Mouse (Mus musculus): ENCODE measurements around the gene Cda.

DNA sequence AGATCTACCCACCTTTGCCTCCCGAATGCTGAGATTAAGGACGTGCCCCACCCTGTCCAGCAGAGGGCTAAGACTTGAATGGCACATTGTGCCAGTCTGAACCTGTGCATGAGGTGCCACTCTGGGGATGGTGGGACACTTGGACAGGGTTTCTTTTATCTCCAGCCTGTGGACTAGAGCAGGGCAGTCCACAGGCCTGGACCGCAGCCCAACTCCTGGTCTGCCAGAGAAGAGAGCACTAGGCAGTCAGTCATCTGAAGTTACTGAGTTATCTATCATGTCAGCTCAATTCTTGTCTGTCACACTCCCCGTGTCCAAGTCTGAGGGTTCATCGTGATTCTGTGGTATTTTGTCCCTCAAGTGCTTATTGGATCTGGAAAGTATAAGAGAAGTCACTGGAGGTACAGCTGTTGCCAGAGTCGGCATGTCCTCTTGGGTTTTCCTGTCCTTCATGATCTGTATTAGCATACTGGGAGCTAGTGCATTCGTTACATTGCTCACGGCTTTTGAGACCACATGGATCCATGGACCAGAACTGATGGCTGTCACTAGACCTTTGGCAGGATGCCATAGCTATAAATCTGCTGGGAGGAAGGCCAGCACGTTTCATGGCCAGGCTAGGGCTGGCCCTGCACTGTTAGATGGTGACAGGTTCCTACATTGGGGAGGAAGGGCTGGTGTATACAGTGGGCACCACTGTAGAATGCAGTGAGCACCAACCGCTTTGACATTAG lies 14.2 kb downstream of the Cda start:
- TF ChIP-seq CTCF (IDR thresholded peaks at IDR 0.05; ENCODE audit: low read depth) (no peak), EP300 (IDR thresholded peaks at IDR 0.05; ENCODE audit: low read depth) (no peak)
